Mouse (Mus musculus): ENCODE results near the gene Arel1. TPM values are rescaled to one million over a fixed set of nuclear protein-coding genes. Genes with fewer than 3 reads are reported as not detected.

Gene Arel1
- polyA plus RNA-seq, 1 experiment from 2014 or later, result 18.7 TPM

- DNase-seq (ENCODE audit: extremely low spot score, low spot score), result no peak
- Histone ChIP-seq H3K9me3 (no peaks in the 10 kb centered on the region), H3K36me3 (replicated peaks) (peaks cover 78% of the 10 kb centered on the region), H3K27me3 (ENCODE audit: poor library complexity, severe bottlenecking) (no peaks in the 10 kb centered on the region), H3K27ac (no peak overlapping the region), H3K4me3 (no peak overlapping the region), H3K4me1 (no peaks in the 10 kb centered on the region)
- 88% methylated on average over 4 of the region's 4 CpGs for WGBS
Observed at GRCm38 (mm10) chr12:84944150-84944812, 26.4 kb downstream of the Arel1 start.

GRCm38 (mm10) chr12:84943006-84943952, 27.4 kb downstream of the Arel1 start:
- Histone ChIP-seq H3K36me3 (replicated peaks) (peaks cover 80% of the 10 kb centered on the region), H3K4me3 (no peak overlapping the region), H3K27me3 (ENCODE audit: poor library complexity, severe bottlenecking) (no peaks in the 10 kb centered on the region), H3K27ac (no peak overlapping the region), H3K4me1 (no peaks in the 10 kb centered on the region), H3K9me3 (no peaks in the 10 kb centered on the region)
- WGBS, result 93% methylated on average over 21 of the region's 21 CpGs
- DNase-seq (ENCODE audit: extremely low spot score, low spot score), result no peak

- H3K27ac ChIP-seq, result no peak overlapping the region
- H3K4me3 ChIP-seq, result no peak overlapping the region
- 95% methylated on average over 13 of the region's 13 CpGs for WGBS
- H3K9me3 ChIP-seq, result no peaks in the 10 kb centered on the region
- H3K4me1 ChIP-seq, result no peaks in the 10 kb centered on the region
- DNase-seq (ENCODE audit: extremely low spot score, low spot score), result no peak
- H3K36me3 ChIP-seq (replicated peaks), result peaks cover 69% of the 10 kb centered on the region
- no peaks in the 10 kb centered on the region for H3K27me3 ChIP-seq (ENCODE audit: poor library complexity, severe bottlenecking)
Observed at GRCm38 (mm10) chr12:84941717-84942116, 29.0 kb downstream of the Arel1 start.

GRCm38 (mm10) chr12:84940343-84940742, 30.4 kb downstream of the Arel1 start:
- DNase-seq (ENCODE audit: extremely low spot score, low spot score), result no peak
- no peaks in the 10 kb centered on the region for H3K27me3 ChIP-seq (ENCODE audit: poor library complexity, severe bottlenecking)
- 91% methylated on average over 7 of the region's 7 CpGs for WGBS
- no peaks in the 10 kb centered on the region for H3K4me1 ChIP-seq
- peaks cover 64% of the 10 kb centered on the region for H3K36me3 ChIP-seq (replicated peaks)
- no peaks in the 10 kb centered on the region for H3K9me3 ChIP-seq
- H3K27ac ChIP-seq, result no peak overlapping the region
- no peak overlapping the region for H3K4me3 ChIP-seq

GRCm38 (mm10) chr12:84939117-84939516, 31.6 kb downstream of the Arel1 start:
- 95% methylated on average over 7 of the region's 7 CpGs for WGBS
- H3K9me3 ChIP-seq, result no peaks in the 10 kb centered on the region
- H3K27me3 ChIP-seq (ENCODE audit: poor library complexity, severe bottlenecking), result no peaks in the 10 kb centered on the region
- H3K36me3 ChIP-seq (replicated peaks), result peaks cover 70% of the 10 kb centered on the region
- no peak for DNase-seq (ENCODE audit: extremely low spot score, low spot score)
- no peak overlapping the region for H3K4me3 ChIP-seq
- no peaks in the 10 kb centered on the region for H3K4me1 ChIP-seq
- no peak overlapping the region for H3K27ac ChIP-seq

GRCm38 (mm10) chr12:84935343-84935742, 35.4 kb downstream of the Arel1 start:
- 88% methylated on average over 5 of the region's 5 CpGs for WGBS
- Histone ChIP-seq H3K27ac (no peak overlapping the region), H3K27me3 (ENCODE audit: poor library complexity, severe bottlenecking) (no peaks in the 10 kb centered on the region), H3K9me3 (no peaks in the 10 kb centered on the region), H3K4me3 (no peak overlapping the region), H3K36me3 (replicated peaks) (peaks cover 76% of the 10 kb centered on the region), H3K4me1 (no peaks in the 10 kb centered on the region)
- no peak for DNase-seq (ENCODE audit: extremely low spot score, low spot score)

GRCm38 (mm10) chr12:84932210-84932609, 38.5 kb downstream of the Arel1 start:
- H3K4me1 ChIP-seq, result no peaks in the 10 kb centered on the region
- no peaks in the 10 kb centered on the region for H3K9me3 ChIP-seq
- H3K27ac ChIP-seq, result no peak overlapping the region
- peaks cover 81% of the 10 kb centered on the region for H3K36me3 ChIP-seq (replicated peaks)
- H3K4me3 ChIP-seq, result no peak overlapping the region
- DNase-seq (ENCODE audit: extremely low spot score, low spot score), result no peak
- WGBS, result 94% methylated on average over 6 of the region's 6 CpGs
- H3K27me3 ChIP-seq (ENCODE audit: poor library complexity, severe bottlenecking), result no peaks in the 10 kb centered on the region

GRCm38 (mm10) chr12:84926542-84926941, 44.2 kb downstream of the Arel1 start:
- no peak overlapping the region for H3K4me3 ChIP-seq
- no peak overlapping the region for H3K27ac ChIP-seq
- no peaks in the 10 kb centered on the region for H3K27me3 ChIP-seq (ENCODE audit: poor library complexity, severe bottlenecking)
- peaks cover 9% of the 10 kb centered on the region for H3K4me1 ChIP-seq
- no peaks in the 10 kb centered on the region for H3K9me3 ChIP-seq
- peaks cover 84% of the 10 kb centered on the region for H3K36me3 ChIP-seq (replicated peaks)
- no peak for DNase-seq (ENCODE audit: extremely low spot score, low spot score)
- WGBS, result 93% methylated on average over 6 of the region's 6 CpGs

GRCm38 (mm10) chr12:84924324-84924723, 46.4 kb downstream of the Arel1 start:
- peaks cover 81% of the 10 kb centered on the region for H3K36me3 ChIP-seq (replicated peaks)
- peaks cover 14% of the 10 kb centered on the region for H3K4me1 ChIP-seq
- no peak overlapping the region for H3K27ac ChIP-seq
- no peak for DNase-seq (ENCODE audit: extremely low spot score, low spot score)
- H3K4me3 ChIP-seq, result no peak overlapping the region
- 94% methylated on average over 5 of the region's 5 CpGs for WGBS
- no peaks in the 10 kb centered on the region for H3K9me3 ChIP-seq
- no peaks in the 10 kb centered on the region for H3K27me3 ChIP-seq (ENCODE audit: poor library complexity, severe bottlenecking)

- 66% methylated on average over 8 of the region's 8 CpGs for WGBS
- Histone ChIP-seq H3K4me1 (peaks cover 14% of the 10 kb centered on the region), H3K4me3 (no peak overlapping the region), H3K36me3 (replicated peaks) (peaks cover 77% of the 10 kb centered on the region), H3K27ac (peak overlapping the region; percentile 44), H3K27me3 (ENCODE audit: poor library complexity, severe bottlenecking) (no peaks in the 10 kb centered on the region), H3K9me3 (no peaks in the 10 kb centered on the region)
- no peak for DNase-seq (ENCODE audit: extremely low spot score, low spot score)
Observed at GRCm38 (mm10) chr12:84921881-84922419, 48.8 kb downstream of the Arel1 start.

- H3K9me3 ChIP-seq, result no peaks in the 10 kb centered on the region
Observed at GRCm38 (mm10) chr12:84918809-84919208, 51.9 kb downstream of the Arel1 start.

GRCm38 (mm10) chr12:84917799-84918198, 52.9 kb downstream of the Arel1 start:
- Histone ChIP-seq H3K4me1 (peaks cover 25% of the 10 kb centered on the region), H3K4me3 (no peak overlapping the region), H3K36me3 (replicated peaks) (peaks cover 44% of the 10 kb centered on the region), H3K27ac (no peak overlapping the region), H3K9me3 (no peaks in the 10 kb centered on the region), H3K27me3 (ENCODE audit: poor library complexity, severe bottlenecking) (no peaks in the 10 kb centered on the region)
- no peak for DNase-seq (ENCODE audit: extremely low spot score, low spot score)
- 88% methylated on average over 3 of the region's 3 CpGs for WGBS

More at GRCm38 (mm10) chr12:84918809-84919208, 51.9 kb downstream of the Arel1 start:
- no peak overlapping the region for H3K4me3 ChIP-seq
- peaks cover 17% of the 10 kb centered on the region for H3K4me1 ChIP-seq
- DNase-seq (ENCODE audit: extremely low spot score, low spot score), result no peak
- H3K27me3 ChIP-seq (ENCODE audit: poor library complexity, severe bottlenecking), result no peaks in the 10 kb centered on the region
- 86% methylated on average over 6 of the region's 6 CpGs for WGBS
- no peak overlapping the region for H3K27ac ChIP-seq
- peaks cover 54% of the 10 kb centered on the region for H3K36me3 ChIP-seq (replicated peaks)

GRCm38 (mm10) chr12:84914959-84915358, 55.7 kb downstream of the Arel1 start:
- no peaks in the 10 kb centered on the region for H3K27me3 ChIP-seq (ENCODE audit: poor library complexity, severe bottlenecking)
- H3K9me3 ChIP-seq, result no peaks in the 10 kb centered on the region; the same call in 1 of the 2 replicates
- no peak overlapping the region for H3K4me3 ChIP-seq
- H3K27ac ChIP-seq, result no peak overlapping the region
- no peak for DNase-seq (ENCODE audit: extremely low spot score, low spot score)
- H3K4me1 ChIP-seq, result peaks cover 29% of the 10 kb centered on the region
- WGBS, result 96% methylated on average over 5 of the region's 5 CpGs
- H3K36me3 ChIP-seq (replicated peaks), result peaks cover 29% of the 10 kb centered on the region

Measured in forebrain, embryonic 10.5 days (tissue).